Mouse (Mus musculus) ovary, postnatal 10 days (tissue): ENCODE data around the gene Akip1.

Experiments
- DNase-seq: peaks from one replicate; pipeline ENCODE4 v3.0.0; 2022; ENCODE audit warnings: low spot score

The Akip1 gene

DNA sequence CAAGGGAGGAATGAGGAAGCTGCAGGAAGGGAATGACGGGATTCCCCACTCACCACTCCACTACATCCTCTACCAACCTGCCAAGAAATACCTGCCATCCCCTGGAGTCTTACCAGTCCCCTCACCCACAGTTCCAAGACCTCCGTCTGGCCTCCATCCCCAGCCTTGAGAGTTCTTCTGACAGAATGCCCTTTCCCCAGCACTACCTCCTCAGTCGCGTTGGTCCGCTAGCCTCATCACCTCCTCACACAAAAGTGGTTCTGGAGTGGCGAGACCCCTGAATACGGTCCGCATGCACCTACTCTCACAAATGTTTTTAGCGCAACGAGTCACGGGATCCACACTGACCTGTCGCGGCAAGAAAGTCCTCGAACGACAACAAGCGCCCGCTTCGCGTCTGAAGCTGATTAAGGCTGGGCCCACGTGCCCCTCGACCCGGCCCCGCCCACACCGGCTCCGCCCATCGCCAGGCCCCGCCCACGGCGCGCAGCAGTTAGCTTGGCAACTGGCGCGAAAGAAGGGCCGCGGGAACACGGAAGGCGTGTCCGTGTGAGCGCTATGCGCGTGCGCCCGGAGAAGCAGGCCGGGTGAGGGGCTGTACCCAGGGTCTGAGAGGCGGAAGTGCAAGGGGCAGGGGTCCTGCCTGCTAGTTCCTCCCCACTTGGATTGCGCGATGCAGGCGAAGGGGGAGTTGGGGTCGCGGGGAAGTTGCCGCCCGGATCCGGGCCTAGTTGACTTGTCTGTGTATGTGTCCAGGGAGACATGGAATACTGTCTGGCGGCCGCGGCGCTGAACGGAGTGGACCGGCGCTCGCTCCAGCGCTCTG is at the start of gene Akip1, which contains the start of gene St5:
Gene Akip1, plus strand, starts transcription at position 501 of the 826 bp plus-strand sequence.
Gene St5, minus strand, starts transcription at position 416 of the 826 bp plus-strand sequence.
- DNase-seq, result peak; percentile 90

DNA sequence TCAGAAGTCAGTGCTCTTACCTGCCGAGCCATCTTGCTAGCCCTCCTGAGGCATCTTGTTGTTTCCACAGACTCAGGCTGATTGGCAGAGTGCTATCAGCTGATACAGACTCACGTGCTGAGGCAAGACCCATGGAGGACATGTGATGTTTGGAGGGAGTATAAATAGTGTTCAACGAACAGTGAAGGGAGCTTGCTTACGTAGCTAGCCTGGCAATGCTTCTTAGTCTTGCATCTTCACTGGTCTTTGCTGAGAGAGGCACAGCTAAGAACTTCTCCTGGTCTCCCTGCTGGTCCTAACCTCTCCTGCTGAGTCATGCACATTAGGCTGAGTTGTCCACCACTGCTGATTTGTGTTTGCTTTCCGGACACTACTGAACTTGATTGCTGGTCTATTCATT is 48.6 kb upstream of the Akip1 start:
- no peak for DNase-seq

DNA sequence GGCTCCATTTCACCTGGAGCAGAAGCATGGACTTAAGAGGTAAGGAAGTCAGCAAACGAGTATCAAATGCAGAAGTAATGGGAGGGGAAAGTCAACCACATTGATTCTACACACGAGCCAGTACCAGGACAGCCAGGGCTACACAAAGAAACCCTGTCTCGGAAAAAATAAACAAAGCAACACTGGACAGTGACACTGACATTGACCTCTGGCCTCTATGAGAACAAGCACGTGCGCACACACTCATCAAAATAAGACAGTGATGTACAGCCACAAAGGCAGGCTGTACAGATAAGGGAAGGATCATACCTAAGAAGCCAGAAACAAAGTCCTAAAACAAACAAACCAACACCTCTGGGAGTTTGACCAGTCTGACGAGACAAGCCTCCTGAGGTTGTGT is 45.6 kb upstream of the Akip1 start:
- DNase-seq, result no peak

DNA sequence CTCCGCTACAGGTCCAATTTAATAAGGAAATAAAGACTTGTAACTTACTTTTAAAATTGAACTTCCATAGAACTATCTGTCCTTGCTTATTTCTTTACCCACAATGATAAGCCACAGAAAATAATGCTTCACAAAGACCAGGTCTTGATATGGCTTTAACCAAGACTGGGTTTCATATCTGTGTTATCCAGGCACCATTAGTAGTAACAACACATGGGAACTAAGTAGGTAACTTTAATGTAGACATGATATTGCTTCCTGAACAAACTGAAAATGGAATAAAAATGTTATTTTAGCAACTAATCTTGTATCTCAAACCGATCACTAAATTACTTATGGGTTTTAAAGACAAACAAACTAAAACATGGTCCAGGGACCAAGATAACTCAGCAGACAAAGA is 44.2 kb upstream of the Akip1 start:
- no peak for DNase-seq

DNA sequence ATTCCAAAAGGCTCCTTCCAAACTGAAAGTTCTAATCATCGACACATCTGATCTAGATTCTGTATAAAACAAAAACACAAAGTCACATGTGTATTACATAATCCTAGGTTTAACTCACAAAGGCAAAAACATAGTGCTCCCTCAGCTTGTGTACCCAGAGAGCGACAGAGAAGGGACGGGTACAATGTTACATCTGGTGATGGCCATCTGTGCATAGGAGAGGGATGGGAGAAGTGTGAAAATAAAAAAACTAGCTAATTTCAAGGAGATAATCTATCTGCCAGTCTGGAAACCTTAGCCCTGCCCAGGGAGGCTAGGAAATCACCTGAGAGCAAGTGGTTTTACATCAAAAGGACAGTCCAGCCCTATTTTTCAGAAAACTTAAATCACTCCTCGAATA is 40.9 kb upstream of the Akip1 start:
- DNase-seq, result no peak

DNA sequence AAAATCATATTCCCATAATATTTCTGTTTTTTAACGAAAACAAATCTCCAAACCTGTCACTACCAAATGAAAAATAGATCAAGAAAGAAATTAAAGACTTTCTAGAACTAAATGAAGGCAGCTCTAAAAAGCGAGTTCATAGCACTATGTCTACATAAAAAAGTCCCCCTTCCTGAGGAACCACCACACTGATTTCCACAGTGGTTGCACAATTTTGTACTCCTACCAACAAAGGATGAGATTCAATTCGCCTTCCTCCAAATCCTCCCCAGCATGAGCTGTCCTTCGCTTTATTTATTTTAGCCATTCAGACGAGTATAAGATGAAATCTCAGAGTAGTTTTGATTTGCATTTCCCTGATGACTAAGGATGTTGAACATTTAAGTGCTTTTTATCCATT is 36.8 kb upstream of the Akip1 start:
- no peak for DNase-seq

DNA sequence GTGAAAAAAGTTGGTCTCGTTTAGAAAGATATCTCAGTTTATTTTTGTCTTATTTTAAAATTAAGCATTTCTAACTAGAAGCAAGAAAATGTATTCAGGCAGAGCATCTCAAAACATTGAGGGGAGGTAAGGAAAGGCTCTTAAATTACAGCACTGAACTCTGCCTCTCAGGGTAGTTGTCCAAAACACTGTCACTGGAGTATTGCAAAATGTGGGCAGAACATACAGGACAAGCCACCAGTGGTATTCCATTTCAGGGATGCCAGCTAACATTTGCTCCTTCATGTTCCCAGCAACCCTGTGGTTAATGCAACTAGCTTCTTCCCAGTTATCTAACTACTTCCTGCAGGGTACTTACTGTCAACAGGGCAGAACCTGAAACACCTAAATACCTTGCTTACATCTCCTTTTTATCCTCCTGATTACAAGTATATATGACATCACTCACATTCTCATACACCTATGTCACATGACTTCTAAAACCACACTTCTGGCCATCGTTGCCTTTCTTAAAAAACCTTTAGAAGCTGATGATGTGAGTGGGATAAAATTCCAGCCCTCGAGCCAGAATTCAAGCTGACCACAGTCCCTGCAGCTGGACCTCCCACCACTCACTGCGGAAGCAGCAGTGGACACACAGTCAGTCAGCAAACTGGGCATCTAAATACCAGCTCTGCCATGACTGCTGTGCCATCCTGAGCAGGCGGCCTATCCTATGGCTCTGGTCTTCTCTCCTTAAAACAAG is 33.9 kb upstream of the Akip1 start:
- DNase-seq, result no peak

DNA sequence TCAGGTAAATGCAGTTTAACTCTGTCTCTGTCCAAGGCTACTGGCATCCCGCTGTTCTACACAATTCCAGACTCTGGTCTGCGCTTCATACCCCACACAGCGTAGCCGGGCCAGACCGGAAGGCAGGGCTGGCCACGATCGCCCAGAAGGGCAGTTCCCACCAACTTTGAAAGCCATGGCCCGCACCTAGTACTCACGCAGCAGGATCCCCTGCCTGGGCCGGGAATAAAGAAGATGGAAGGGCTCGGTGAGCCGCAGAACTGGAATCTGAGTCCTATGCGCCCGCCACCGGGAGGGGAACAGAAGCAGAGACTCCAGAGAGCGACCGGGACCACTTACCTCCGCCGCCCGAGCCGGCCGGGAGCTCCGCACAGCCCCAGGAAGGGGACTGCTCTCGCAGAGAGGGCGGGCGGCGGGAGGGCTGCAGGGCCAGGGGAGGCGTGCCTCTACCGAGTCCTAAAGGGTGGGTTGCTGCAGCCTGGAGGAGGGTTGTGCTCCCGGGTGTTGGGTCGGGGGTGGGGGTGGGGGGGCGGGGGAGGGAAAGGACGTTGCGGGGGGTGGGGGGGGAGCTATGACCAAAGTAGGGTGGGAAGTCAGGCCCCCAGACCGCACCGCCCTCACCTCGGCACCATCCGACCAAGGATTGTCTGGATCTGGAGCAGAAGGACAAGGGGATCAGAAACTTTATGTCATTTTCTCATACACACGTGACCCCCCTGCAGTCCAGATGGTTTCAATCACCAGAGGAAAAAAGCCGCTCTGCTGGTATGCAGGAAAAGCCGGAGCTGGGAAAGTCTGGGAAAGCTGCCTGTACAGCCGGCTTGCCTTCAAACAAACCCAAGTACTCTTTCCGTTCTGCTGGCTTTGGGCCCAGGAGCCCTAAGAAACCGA is 31.7 kb upstream of the Akip1 start:
- DNase-seq, result peak; percentile 55

DNA sequence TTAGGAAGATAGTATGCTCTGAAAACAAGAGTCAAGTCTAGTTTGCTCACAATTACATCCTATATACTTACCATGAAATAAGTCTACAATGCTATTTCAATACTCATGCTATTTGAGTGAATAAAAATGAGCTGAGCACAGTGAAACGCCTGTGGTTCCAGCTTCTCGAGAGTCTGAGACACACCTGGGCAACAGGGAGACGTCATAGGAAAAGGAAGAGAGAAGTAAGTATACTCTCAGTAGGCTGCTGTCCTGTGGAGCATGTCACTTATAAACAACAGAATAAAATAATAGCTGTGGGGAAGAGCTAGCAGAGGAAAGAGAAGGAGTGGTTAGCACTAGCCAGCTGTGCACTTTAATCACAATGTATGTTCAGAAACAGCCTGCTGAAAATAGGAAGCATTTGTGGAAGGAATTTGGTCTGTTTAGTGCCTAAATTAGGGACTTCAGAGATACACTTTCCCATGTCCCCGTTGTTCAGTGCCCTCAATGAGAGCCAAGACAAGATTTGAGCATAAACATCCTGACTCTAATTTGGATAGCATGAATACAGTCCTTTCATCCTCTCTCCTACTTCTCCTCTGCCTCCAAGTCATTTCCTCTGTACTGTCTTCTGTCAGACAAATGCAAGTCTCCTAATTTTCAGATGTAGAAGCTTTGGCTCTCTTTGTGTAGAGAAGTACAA is 28.4 kb upstream of the Akip1 start:
- DNase-seq, result no peak

DNA sequence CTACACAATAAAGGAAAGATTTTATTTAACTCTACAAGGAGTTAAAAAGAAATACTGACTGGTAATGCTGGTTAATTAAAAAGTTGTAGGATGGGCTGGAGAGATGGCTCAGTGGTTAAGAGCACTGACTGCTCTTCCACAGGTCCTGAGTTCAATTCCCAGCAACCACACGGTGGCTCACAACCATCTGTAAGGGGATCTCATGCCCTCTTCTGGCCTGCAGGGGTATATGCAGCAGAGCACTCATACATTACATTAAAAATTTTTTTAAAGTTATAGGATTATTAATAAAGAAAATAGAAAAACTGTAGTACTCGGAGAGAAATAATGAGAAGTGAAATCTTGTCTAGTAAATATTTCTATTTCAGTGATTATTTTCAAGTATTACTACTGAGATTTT is 23.2 kb upstream of the Akip1 start:
- no peak for DNase-seq

DNA sequence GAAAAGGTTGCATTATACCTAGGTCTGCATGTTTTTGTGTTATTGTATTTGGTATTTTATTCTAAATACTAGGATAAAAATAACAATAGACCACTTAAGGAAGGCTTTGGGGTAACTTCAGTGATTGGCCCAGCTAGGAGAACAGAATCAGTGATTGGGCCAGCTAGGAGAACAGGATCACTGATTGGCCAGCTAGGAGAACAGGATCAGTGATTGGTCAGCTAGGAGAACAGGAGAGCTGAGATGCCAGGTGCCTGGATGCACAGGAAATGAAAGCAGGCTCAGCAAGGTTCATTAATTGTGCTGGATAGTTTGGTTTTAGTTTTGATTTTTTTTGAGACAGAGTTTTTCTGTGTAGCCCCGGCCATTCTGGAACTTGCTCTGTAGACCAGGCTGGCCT is 22.6 kb upstream of the Akip1 start:
- no peak for DNase-seq

DNA sequence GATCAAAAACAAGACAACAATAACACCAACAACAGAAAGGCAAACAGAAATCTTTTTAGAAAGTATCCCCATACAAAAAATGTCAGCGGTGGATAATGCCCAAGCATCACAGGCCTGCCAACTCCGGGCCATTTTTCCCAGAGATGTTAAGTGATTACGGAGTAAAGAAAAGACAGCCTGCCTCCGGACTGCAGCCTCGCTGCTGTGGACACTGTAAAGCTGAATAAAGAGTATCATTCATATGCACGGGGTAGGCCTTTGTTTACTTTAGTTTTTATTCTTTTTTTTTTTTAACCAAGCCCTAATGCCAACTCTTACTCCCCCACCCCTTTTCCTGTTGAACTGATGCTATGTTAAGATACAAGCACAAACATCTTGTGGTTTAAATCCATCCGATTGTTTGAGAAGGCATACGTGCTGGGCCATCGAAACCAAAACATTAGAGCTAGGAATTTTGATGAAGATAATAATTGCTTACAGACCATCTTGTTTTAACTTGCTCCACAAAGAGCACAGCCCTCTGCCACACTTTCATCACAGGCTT is 16.8 kb upstream of the Akip1 start:
- DNase-seq, result no peak

DNA sequence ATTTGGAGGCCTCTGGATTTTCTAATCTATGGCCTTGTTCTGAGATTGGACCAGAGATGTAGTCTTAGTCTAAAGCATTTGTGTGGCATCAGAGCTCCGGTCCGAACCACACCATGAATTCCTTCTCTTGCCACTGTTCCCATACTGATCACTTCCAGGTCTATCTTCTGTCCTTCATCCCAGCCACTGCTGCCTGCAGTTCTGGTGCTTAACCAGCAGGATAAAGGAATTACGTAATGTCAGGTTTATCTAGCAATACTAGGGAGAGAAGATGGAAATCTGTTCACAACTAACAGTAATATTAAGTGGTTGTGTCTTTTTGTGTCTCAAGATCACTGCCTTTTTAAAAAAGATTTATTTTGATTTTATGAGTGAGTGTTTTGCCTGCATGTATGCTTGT is 13.4 kb upstream of the Akip1 start:
- DNase-seq, result no peak

DNA sequence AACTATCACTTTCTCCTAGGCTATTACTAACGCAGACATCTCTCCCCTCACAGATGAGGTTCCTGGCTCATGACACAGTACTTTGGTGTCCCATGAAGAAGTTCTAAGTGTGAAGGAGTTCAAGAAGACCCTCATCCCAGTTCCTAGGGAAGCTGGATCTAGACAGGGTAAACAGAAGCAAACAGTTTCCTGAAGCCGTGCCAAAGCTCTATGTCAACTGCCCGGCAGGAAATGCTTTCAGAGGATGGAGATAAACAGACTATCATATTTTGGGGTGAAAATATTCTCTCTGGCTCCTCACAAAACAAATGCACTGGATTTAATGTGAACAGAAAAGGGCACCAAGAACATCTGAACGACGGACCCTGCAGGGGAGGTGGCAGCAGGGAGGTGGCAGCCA is 12.5 kb upstream of the Akip1 start:
- no peak for DNase-seq

DNA sequence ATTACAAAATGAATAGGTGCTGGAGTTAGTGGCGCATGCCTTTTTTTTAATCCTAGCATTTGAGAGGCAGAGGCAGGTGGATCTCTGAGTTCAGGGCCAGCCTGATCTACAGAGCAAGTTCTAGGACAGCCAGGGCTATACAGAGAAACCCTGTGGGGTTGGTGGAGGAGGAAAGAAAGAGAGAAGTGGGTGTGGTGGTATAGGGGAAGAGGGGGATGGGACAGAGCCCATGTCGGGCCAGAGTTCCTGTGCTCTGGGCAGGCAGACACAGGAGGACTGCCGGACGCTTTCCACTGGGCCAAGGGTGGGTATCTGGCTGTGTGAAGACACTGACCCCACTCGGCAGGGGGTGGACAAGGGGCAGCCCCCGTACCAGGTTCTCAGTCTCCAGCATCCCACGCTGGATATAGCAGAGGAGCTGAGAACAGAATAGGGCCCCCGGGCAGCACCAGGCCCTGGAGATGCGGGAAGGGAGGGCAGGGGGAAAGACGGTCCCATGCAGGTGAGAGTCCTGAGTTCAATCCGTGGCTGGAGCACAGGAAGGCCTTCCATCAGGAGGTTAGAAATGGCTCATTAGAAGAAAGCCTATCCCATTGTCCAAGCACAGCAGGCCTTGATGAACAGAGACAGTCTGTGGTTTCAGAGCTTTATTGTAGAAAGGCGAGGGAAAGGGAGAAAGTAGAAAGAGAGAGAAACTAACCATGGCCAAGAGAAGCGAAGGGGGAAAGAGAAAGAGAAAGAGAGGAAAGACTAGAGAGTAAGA is 8.7 kb upstream of the Akip1 start:
- no peak for DNase-seq

DNA sequence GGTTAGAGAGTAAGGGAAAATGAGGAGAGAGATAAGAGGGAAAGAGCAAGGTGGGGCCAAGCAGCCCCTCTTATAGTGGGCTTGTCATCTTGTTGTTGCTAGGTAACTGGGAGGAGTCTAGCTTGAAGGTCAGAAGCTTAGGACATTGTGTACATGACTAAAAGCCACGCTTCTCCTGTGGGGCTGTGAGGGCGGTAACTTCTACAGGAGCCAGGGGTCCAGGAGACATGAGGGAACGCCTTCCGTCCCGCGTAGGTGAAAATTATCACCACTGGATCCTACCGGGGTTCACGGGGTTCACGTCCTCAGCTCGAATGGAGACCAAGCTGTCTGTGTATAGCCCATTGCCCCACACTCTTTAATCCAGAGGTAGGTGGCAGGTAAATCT is 8.2 kb upstream of the Akip1 start:
- no peak for DNase-seq

DNA sequence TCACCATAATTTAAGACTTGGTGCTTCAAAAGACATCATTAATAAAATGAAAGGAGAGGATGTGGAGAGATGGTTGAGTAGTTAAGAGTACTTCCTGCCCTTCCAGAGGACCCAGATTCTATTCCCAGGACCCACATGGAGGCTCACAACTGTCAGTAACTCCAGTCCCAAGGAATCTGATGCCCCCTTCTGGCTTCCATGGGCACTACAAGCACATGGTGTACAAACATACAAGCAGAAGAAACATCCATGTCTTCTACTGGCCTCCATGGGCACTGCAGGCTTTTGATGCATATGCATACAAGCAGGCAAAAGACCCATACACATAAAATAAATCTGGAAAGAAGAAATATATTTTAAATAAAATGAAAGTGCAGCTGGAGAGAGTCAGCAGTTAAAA is 3.3 kb upstream of the Akip1 start:
- DNase-seq, result no peak

DNA sequence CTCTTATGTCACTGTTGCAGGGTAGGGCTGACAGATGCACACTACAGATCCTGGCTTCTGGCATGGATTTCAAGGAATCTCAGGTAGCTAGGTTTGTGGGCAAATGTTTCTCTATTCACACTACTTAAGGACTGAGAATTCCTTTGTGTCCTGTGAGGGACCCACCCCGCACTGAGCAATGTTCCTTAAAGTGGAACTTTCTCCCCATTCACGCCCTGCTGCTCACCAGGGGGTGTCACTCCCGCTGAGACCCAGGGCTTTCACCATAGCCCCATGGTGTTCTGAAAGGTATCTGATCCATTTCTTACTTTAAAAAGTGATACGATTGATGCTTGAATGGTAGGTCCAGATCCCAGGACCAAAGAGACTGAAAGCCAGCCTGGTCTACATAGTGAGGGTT is 769 bp upstream of the Akip1 start:
- DNase-seq, result no peak

DNA sequence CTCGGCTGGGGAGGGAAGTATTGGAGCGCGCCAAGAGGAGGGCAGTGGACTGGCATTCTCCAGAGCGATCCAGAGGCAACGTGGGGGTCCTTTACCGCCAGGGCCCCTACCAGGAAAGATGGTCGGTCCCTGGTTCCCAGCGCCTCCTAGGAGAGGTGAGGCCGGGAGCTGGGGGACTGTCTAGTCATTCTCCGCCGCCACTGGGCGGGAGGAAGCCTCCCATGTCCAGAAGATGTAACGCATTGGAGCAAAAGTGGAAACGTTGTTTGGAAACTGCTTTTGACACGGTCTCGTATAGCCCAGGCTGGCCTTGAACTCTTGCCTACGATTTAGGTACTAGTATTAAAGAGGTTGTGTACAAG is 507 bp downstream of the Akip1 start:
- no peak for DNase-seq

DNA sequence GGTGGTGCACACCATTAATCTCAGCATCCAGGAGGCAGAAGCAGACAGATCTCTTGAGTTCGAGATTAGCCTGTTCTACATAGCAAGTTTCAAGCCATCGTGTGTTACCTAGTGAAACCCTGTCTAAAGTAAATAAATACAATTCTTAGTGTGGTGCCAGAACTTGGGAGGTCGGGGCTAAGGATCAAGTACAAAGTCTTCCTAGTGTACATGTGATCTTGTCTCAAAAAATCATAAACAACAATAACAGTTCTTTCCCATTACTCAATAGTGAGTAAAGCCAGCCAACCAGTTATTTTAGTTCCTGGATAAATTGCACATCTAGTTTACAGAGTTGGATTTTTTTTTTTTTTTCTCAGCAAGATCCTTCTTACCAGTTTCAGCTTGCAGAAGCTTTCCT is 971 bp downstream of the Akip1 start:
- no peak for DNase-seq
